ENCODE assay signal across 28 mouse cellular contexts in genomic region chr10:21520854-21521253, GRCm38 (mm10).
DNase-seq lines count a peak whose midpoint lies in the region; ATAC-seq and TF ChIP-seq lines count a peak whose summit lies in the region.
"Had no signal": no experiment of that assay in that cellular context is flagged by ENCODE, and none has a peak within 500 bp of the region (broad histone marks: within the 10 kb centered on the region; RNA-seq: fewer than 3 reads in every experiment).

No protein-coding gene starts in this region.

- 69% methylated on average over 9 of the region's 9 CpGs for WGBS in forebrain, postnatal 0 days
- WGBS in forebrain, embryonic 11.5 days = 90% methylated on average over 9 of the region's 9 CpGs

- H3K9ac ChIP-seq in forebrain, postnatal 0 days = no peak overlapping the region
- no peak overlapping the region for H3K9ac ChIP-seq in forebrain, embryonic 11.5 days (ENCODE audit: low read length)
- H3K9ac ChIP-seq: embryonic facial prominence, embryonic 13.5 days; embryonic facial prominence, embryonic 15.5 days; forebrain, embryonic 13.5 days; forebrain, embryonic 15.5 days had no signal

- ATAC-seq in forebrain, postnatal 0 days = peak; percentile 54
- ATAC-seq in forebrain, embryonic 11.5 days (replicated peaks; ENCODE audit: low FRiP score) = no peak
- ATAC-seq: activated CD4-positive, CD25-positive, alpha-beta regulatory T cell, adult 4 months; CD4-positive, CD25-positive, alpha-beta regulatory T cell, adult 4 months; forebrain, embryonic 13.5 days; forebrain, embryonic 15.5 days; Patski had no signal

- H3K27me3 ChIP-seq in forebrain, postnatal 0 days (ENCODE audit: insufficient read depth, low read length) = no peaks in the 10 kb centered on the region
- no peaks in the 10 kb centered on the region for H3K27me3 ChIP-seq in forebrain, embryonic 11.5 days (ENCODE audit: control insufficient read depth, insufficient read depth, low read length)
- H3K27me3 ChIP-seq: CH12.LX; embryonic facial prominence, embryonic 13.5 days; embryonic facial prominence, embryonic 15.5 days; forebrain, embryonic 13.5 days; forebrain, embryonic 15.5 days had no signal

- H3K27ac ChIP-seq in forebrain, postnatal 0 days (ENCODE audit: low read depth, low read length) = no peak overlapping the region
- H3K27ac ChIP-seq in forebrain, embryonic 11.5 days (ENCODE audit: low read depth, low read length) = no peak overlapping the region
- H3K27ac ChIP-seq: embryonic facial prominence, embryonic 13.5 days; embryonic facial prominence, embryonic 15.5 days; forebrain, embryonic 10.5 days; forebrain, embryonic 13.5 days; forebrain, embryonic 15.5 days had no signal

- TF ChIP-seq CTCF in forebrain, postnatal 0 days (IDR thresholded peaks at IDR 0.05; ENCODE audit: low read depth) = no peak

- H3K4me3 ChIP-seq in forebrain, postnatal 0 days (ENCODE audit: low read depth, low read length) = no peak overlapping the region
- no peak overlapping the region for H3K4me3 ChIP-seq in forebrain, embryonic 11.5 days (ENCODE audit: low read depth, low read length)
- H3K4me3 ChIP-seq: embryonic facial prominence, embryonic 13.5 days; embryonic facial prominence, embryonic 15.5 days; erythroblast, embryonic 14.5 days; forebrain, embryonic 10.5 days; forebrain, embryonic 13.5 days; forebrain, embryonic 15.5 days had no signal

- H3K4me1 ChIP-seq in forebrain, postnatal 0 days (ENCODE audit: insufficient read depth) = peaks cover 2% of the 10 kb centered on the region; the same call in 1 of the 2 replicates
- no peaks in the 10 kb centered on the region for H3K4me1 ChIP-seq in forebrain, embryonic 11.5 days (replicated peaks; ENCODE audit: control insufficient read depth, insufficient read depth, low read length)
- H3K4me1 ChIP-seq: embryonic facial prominence, embryonic 13.5 days; forebrain, embryonic 13.5 days; forebrain, embryonic 15.5 days had no signal

- peak; percentile 28 for DNase-seq in forebrain, postnatal 0 days
- no peak for DNase-seq in forebrain, embryonic 11.5 days (ENCODE audit: low spot score)
- DNase-seq in heart, adult 11 months = peak; percentile 24
- no peak for DNase-seq in heart, postnatal 10 days
- peak; percentile 20 for DNase-seq in right cerebral cortex, adult 18-20 months
- no peak for DNase-seq in right cerebral cortex, postnatal 36 days (ENCODE audit: low spot score in 2 of 2)
- DNase-seq: adrenal gland, adult 8-10 months; adrenal gland, postnatal 14 days; adrenal gland, postnatal 36 days; B cell, adult 2 months; cerebellum, adult 11 months; cerebellum, adult 18-20 months; cerebellum, adult 8-10 months; cerebellum, adult 9-11 months; cerebellum, postnatal 14 days; cerebellum, postnatal 36 days; embryo, embryonic 11 days had no signal

- H3K9me3 ChIP-seq in forebrain, postnatal 0 days (ENCODE audit: low read length) = no peaks in the 10 kb centered on the region
- H3K9me3 ChIP-seq in forebrain, embryonic 11.5 days (ENCODE audit: control insufficient read depth, low read length) = no peaks in the 10 kb centered on the region
- H3K9me3 ChIP-seq: embryonic facial prominence, embryonic 13.5 days; embryonic facial prominence, embryonic 15.5 days; forebrain, embryonic 10.5 days; forebrain, embryonic 13.5 days; forebrain, embryonic 15.5 days; G1E had no signal

- no peak overlapping the region for H3K4me2 ChIP-seq in forebrain, postnatal 0 days (ENCODE audit: low read depth)
- no peak overlapping the region for H3K4me2 ChIP-seq in forebrain, embryonic 11.5 days (ENCODE audit: low read depth, low read length, severe bottlenecking)
- H3K4me2 ChIP-seq: embryonic facial prominence, embryonic 13.5 days; embryonic facial prominence, embryonic 15.5 days; forebrain, embryonic 13.5 days; forebrain, embryonic 15.5 days had no signal

- H3K36me3 ChIP-seq in forebrain, postnatal 0 days (ENCODE audit: insufficient read depth) = no peaks in the 10 kb centered on the region
- no peaks in the 10 kb centered on the region for H3K36me3 ChIP-seq in forebrain, embryonic 11.5 days (ENCODE audit: control insufficient read depth, insufficient read depth, low read length)
- H3K36me3 ChIP-seq: embryonic facial prominence, embryonic 13.5 days; embryonic facial prominence, embryonic 15.5 days; forebrain, embryonic 10.5 days; forebrain, embryonic 15.5 days; G1E had no signal

- intact Hi-C loops in heart, postnatal 10 days (cut with DNase I) = no loop called here

Comparison
In these comparisons a context has a peak if more than half of its experiments do, and no peak if none do; other contexts are left out.
1. DNase-seq: peak in forebrain, postnatal 0 days (single experiment), heart, adult 11 months (single experiment) and right cerebral cortex, adult 18-20 months (single experiment); none in forebrain, embryonic 11.5 days (single experiment), heart, postnatal 10 days (0 of 2) and right cerebral cortex, postnatal 36 days (0 of 2).